Mouse (Mus musculus) ZHBTc4 (cell line): ENCODE measurements around the gene Ly6g6d.

Experiments
- DNase-seq: peaks from one replicate; pipeline ENCODE4 v3.0.0-alpha.2; 2011; ENCODE audit warnings: low read depth, low spot score

Ly6g6d gene

GRCm38 (mm10) chr17:35068213-35068914 lies 9.5 kb downstream of the Ly6g6d start:
- DNase-seq, result no peak

GRCm38 (mm10) chr17:35066084-35066483 lies 11.8 kb downstream of the Ly6g6d start, which contains the start of gene Mpig6b:
Mpig6b (minus strand) TSS chr17:35066184.
- DNase-seq, result no peak

- DNase-seq, result peak; percentile 92
Measured at GRCm38 (mm10) chr17:35064951-35065947, 12.6 kb downstream of the Ly6g6d start, which contains the start of gene Ly6g6c. Ly6g6c (plus strand) TSS chr17:35065388.

- DNase-seq, result no peak
Measured at GRCm38 (mm10) chr17:35064378-35064877, 13.4 kb downstream of the Ly6g6d start.

- no peak for DNase-seq
Measured at GRCm38 (mm10) chr17:35063466-35063865, 14.4 kb downstream of the Ly6g6d start.

DNA sequence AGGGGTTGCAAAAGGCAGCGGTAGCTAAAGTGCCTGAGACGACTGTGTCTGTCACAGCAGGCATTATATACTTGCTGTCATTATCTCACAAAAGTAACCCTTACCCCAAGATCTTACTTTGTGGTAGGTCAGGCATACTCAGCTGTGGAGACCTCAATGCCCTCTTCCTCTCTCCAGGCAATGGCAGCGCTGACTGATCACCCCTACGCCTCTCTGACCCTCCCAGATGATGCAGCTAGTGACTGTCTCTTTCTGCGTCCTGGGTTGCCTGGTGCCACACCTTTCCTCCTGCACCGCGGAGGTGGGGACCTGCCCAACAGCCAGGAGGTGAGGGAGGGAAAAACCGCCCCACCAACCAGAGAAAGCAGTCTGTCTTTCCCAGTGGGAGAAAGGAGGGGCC lies 16.6 kb downstream of the Ly6g6d start:
- DNase-seq, result no peak

DNA sequence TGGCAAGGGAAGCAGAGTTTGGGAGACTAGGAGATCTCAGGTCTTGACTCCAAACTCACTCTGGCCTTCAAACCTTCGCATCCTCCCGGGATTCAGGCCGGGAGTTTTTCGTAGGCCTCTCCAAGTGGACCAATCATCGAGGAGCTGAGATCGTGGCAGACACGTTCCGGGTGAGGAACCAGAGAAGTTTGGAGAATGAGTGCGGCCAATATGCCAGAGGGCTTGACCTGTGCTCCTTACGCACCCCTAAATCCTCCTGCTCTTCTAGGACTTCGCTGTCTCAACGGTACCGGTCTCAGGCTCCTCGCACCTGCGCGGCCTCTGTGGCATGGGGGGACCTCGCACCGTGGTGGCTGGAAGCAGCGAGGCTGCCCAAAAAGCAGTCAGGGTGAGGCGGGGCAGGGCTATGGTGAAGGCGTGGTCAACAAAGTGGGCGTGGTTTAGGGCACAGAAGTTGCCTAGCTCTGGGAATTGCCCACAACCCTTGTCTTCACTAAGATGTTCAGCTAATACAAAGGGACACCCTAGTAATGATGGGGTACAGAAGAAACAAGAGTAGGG lies 17.0 kb downstream of the Ly6g6d start:
- DNase-seq, result peak; percentile 76

- DNase-seq, result no peak
Measured at GRCm38 (mm10) chr17:35060071-35060470, 17.8 kb downstream of the Ly6g6d start.

- DNase-seq, result peak; percentile 92
Measured at GRCm38 (mm10) chr17:35058911-35059892, 18.7 kb downstream of the Ly6g6d start, which contains the start of gene Ddah2. Ddah2 (plus strand) TSS chr17:35059035.

GRCm38 (mm10) chr17:35058316-35058715 lies 19.5 kb downstream of the Ly6g6d start:
- no peak for DNase-seq

DNA sequence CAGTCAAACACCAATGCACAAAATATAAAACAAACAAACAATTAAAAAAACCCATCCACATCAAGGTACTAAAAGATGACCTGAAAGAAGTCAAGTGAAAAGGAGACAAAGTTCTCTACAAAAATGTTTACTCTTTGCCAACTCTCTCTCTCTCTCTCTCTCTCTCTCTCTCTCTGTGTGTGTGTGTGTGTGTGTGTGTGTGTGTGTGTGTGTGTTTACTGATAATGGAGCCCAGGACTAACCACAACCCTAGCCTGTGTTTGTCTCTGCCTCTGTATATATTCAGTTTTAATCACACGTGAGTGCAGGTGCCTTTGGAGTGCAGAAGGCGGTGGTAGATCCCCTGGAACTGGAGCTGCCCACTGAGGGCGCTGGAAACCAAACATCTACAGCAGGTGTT lies 20.8 kb downstream of the Ly6g6d start:
- no peak for DNase-seq

DNA sequence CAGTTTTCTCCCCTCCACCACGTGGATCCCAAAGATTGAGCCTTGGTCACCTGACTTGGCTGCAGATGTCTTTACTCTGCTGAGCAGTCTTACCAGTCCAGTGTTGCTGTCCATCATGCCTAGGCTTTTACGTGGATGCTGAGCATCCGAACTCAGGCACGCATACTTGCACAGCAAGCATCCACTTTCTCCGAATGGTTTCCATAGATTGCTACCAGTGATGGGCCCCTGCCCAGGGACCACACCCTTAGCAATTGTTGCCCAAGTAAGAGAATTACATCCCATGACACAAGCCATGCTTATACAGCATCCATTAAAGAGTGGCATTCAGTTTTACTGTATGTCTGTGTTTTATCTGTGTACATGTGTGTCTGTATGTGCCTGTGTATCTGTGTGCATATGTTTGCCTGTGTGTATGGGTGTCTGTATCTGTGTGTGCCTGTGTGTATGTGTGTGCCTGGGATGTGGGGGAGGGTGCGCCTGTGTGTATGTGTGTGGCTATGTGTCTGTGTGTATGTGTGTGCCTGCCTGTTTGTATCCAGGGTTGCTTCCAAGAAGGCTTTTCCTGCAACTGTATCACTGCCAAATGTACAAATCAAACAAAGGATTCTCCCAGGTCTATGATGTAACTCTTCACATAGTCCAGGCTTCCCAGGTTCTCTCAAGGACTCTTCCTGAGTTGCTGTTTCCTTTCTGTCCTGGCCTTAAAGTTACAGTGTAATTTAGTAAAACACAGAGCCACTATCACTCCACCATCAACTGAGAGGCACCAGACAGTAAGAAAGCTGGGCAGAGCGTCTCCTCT lies 22.0 kb downstream of the Ly6g6d start:
- no peak for DNase-seq

DNA sequence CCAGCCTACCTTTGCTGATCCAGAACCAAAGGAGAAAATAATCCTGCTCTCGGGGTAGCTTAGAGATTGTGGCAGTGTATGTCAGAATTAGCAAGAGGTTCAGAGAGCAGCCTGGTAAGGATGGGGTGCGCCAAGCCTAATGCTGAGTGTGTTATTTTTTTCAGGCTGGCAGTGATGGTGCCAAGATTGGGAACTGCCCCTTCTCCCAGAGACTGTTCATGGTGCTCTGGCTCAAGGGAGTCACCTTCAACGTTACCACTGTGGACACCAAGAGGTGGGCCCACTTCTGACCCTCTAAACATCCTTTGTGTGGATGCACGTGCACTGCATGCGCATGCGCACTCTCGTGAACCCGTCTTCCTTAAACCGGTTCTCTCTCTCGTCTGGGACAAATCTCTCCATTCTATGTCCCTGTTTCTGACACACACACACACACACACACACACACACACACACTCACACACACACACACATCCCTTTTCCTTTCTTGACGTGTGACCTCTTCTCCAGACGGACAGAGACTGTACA lies 25.5 kb downstream of the Ly6g6d start:
- peak; percentile 45 for DNase-seq

DNA sequence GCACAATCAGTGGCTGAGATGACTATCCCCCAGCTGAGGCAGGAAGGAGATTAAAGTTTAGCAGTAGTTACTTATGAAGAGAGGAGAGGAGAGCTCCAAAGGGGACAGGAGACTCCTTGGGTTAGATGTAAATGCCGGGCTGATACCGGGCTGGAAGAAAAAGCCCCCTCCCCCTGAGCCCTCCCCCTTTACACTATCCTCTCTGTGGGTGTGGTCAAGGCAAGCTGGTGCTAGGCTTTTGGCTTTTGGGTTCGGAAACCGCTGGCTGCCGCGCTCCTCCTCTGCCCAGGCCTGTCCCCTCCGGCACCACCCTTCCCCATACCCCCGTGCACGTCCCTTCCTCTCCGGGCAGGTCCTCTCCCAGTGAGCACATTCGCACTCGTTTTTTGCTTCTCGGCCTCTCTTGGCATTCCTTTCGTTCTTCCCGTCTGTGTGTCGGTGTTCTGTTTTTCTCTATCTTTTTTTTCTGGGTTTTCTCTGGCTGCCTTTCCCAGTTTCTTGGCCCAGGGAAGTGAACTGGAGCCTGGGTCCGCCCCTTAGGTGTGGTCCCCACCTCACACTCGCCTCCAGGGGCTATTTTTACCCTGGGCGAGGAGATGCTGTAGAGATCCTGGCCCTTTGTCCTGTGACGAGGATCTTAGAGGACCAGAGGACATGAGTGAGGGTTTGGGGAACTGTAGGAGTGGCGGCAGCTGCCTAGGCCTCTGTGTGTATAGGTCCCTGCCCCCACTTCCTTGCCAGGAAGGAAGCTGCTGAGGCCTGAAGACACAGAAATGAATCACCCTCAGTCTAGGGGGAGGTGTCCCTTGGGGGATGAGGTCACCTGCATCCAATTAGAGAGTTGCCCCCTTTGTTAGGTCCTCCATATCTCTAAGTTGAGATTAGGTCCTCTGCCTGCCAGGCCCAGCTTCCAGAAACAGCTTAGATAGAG lies 26.4 kb downstream of the Ly6g6d start:
- DNase-seq, result peak; percentile 83

DNA sequence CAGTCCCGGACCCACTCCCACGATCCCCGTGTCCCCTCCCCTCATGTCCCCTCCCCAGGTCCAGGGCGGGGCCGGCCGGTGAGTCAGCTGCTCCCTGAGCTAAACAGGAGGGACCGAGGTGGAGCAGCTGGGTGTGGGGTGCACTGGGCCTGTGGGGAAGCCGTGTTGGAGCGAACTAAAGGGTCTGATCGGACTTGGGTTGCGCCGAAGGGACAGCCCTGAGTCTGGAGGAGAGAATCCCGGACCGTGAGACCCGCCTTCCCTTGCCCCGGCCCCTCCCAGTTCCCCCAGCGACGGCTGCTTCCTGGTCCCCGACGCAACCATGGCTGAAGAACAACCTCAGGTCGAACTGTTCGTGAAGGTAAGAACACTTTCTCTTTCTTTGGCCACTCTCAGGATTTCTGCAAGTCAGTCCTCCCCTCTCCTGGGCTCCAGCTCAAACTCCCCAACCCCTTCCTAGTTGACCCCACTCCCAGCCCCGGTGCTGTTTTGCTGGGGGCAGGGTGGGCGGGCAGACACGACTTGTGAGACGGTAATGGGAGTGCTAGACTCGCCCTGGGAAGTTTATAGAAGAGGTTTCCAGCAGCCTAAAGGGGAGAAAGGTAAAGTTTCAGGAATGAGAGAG lies 27.6 kb downstream of the Ly6g6d start:
- DNase-seq, result peak; percentile 82

DNA sequence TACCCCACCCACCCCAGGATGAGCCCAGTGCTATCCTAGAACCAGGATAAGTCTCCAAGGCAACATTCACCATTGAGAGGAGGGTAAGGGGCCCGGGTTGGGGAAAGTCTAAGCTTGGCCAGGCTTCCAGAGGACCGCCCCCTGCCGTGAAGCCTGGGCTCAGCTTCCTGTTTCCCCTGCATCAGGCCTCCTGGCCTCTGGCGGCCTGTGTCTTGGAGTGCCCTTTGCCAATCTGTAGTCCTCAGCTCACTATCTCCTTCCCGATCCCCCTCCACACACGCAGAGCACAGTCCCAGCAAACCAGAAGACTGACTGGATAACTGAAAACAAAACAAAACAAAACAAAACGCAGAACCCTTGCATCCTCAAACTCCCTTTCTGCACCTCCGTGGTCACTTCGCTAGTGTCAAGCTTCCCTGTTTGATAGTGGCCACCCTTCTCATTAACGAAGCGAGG lies 28.3 kb downstream of the Ly6g6d start, which contains the start of gene Clic1:
TSS of gene Clic1 (plus strand) at position 406 of the 456 bp plus-strand sequence.
- peak; percentile 51 for DNase-seq

- no peak for DNase-seq
Measured at GRCm38 (mm10) chr17:35048932-35049440, 28.9 kb downstream of the Ly6g6d start.
